Mouse (Mus musculus) heart, postnatal 14 days (tissue): ENCODE results near the gene Tomt. TPM values are rescaled to one million over a fixed set of nuclear protein-coding genes. Genes with fewer than 3 reads are reported as not detected.

Source experiments
- DNase-seq, 2 experiments: peaks; one replicate each; pipeline ENCODE4 v3.0.0; 2021 to 2022
- intact Hi-C: fragments of 180-260 bp; cut with DNase I; formaldehyde crosslinking; loops from one replicate; pipeline ENCODE4 v1.15.1; 2025
- microRNA-seq, 2 experiments: library from miRNA; unstranded; fragments of <30 nt; microRNA quantifications; one replicate each; pipeline ENCODE4 v1.2.0; 2021 to 2022
- total RNA-seq, 2 experiments: library from RNA; stranded (reverse); gene quantifications; 2 replicates each; pipeline ENCODE4 v1.2.3; 2021

Gene Tomt
- total RNA-seq, 2 experiments from 2014 or later: not detected

- intact Hi-C loops: no loop called here
- no peak for DNase-seq
These were observed 42.7 kb downstream of the Tomt start, which contains the start of gene Anapc15 for GRCm38 (mm10) chr7:101863415-101863814. Gene Anapc15, plus strand, starts transcription at chr7:101863715.

GRCm38 (mm10) chr7:101862291-101862690 is 43.9 kb downstream of the Tomt start:
- intact Hi-C loops: no loop called here
- DNase-seq: no peak

GRCm38 (mm10) chr7:101860978-101861377 is 45.2 kb downstream of the Tomt start:
- no peak for DNase-seq
- intact Hi-C loops: no loop called here

- intact Hi-C loops: no loop called here
- no peak for DNase-seq
These were observed 47.8 kb downstream of the Tomt start for GRCm38 (mm10) chr7:101858362-101858761.

- DNase-seq: no peak
- intact Hi-C loops: no loop called here
These were observed 49.1 kb downstream of the Tomt start, which contains the start of gene Folr2 for GRCm38 (mm10) chr7:101857094-101857493. Gene Folr2, minus strand, starts transcription at chr7:101857194.

GRCm38 (mm10) chr7:101853816-101854215 is 52.3 kb downstream of the Tomt start:
- DNase-seq: no peak
- intact Hi-C loops: no loop called here

GRCm38 (mm10) chr7:101852846-101853245 is 53.3 kb downstream of the Tomt start:
- DNase-seq: no peak
- intact Hi-C loops: no loop called here

- intact Hi-C loops: no loop called here
- no peak for DNase-seq
These were observed 54.5 kb downstream of the Tomt start for GRCm38 (mm10) chr7:101851689-101852088.

Small RNA genes lying within 50 kb of the gene (microRNA-seq; reads per million reads assigned to microRNA genes)
- gene Gm22655: 0 reads per million in 2 experiments

Other genes starting within 250 kb of the Tomt start
- gene Clpb, start 242.7 kb downstream of the Tomt start, total RNA-seq: 10 to 100 TPM; 61.6 to 69.5 TPM
- gene Phox2a, start 88.0 kb downstream of the Tomt start, total RNA-seq: under 1 TPM; 0.50 to 0.61 TPM
- gene Inppl1, start 68.1 kb downstream of the Tomt start, total RNA-seq: 100 to 1,000 TPM; 129 to 135 TPM
- gene Folr2, start 49.2 kb downstream of the Tomt start, total RNA-seq: 1 to 10 TPM; 2.5 to 3.2 TPM
- 10 to 100 TPM; 17.1 to 21.8 TPM for gene Anapc15, start 42.6 kb downstream of the Tomt start, total RNA-seq
- gene Folr1, start 35.6 kb downstream of the Tomt start, total RNA-seq: 1 to 10 TPM in 1 of 2 experiments, under 1 TPM in 1; 0.71 to 1.5 TPM
- gene Lamtor1, start 455 bp downstream of the Tomt start, total RNA-seq: 10 to 100 TPM; 90.2 to 100.0 TPM
- gene Lrrc51, start 27.5 kb upstream of the Tomt start, total RNA-seq: 1 to 10 TPM; 2.9 to 3.9 TPM
- 10 to 100 TPM; 90.0 to 95.3 TPM for gene Numa1, start 27.8 kb upstream of the Tomt start, total RNA-seq
- 1 to 10 TPM; 5.1 to 6.4 TPM for gene Il18bp, start 112.3 kb upstream of the Tomt start, total RNA-seq
- 10 to 100 TPM; 19.8 to 21.5 TPM for gene Rnf121, start 159.1 kb upstream of the Tomt start, total RNA-seq
- 10 to 100 TPM in 1 of 2 experiments, 1 to 10 TPM in 1; 8.9 to 10.2 TPM for gene Xndc1, start 159.2 kb upstream of the Tomt start, total RNA-seq
- gene Xntrpc, start 159.4 kb upstream of the Tomt start, total RNA-seq: under 1 TPM; 0.61 to 0.84 TPM
- under 1 TPM; 0.63 to 0.69 TPM for gene Trpc2, start 176.8 kb upstream of the Tomt start, total RNA-seq
- 100 to 1,000 TPM; 131 to 158 TPM for gene Art1, start 195.4 kb upstream of the Tomt start, total RNA-seq
- gene Art5, start 203.1 kb upstream of the Tomt start, total RNA-seq: 1 to 10 TPM; 4.3 to 5.4 TPM
- not detected for gene Chrna10, start 210.5 kb upstream of the Tomt start, total RNA-seq